Mouse (Mus musculus) fibroblast of lung, adult 2 months (primary cell): Measurements from ENCODE around the gene Cyb5d1.

Experiments used
- DNase-seq: peaks from one replicate; pipeline ENCODE4 v3.0.0-alpha.2; 2011; ENCODE audit warnings: low read depth

The Cyb5d1 gene

GRCm38 (mm10) chr11:69395235-69395633, at the start of gene Cyb5d1, which contains the start of gene Naa38:
Gene Cyb5d1 (minus strand): TSS chr11:69395631.
Gene Naa38 (plus strand): TSS chr11:69395487.
- peak; percentile 87 for DNase-seq

GRCm38 (mm10) chr11:69443328-69443727, 47.9 kb upstream of the Cyb5d1 start:
- DNase-seq = peak; percentile 13

- DNase-seq = no peak
Measured at GRCm38 (mm10) chr11:69437291-69437690, 41.9 kb upstream of the Cyb5d1 start.

GRCm38 (mm10) chr11:69433189-69433588, 37.8 kb upstream of the Cyb5d1 start:
- DNase-seq = no peak

- no peak for DNase-seq
Measured at GRCm38 (mm10) chr11:69432640-69432982, 37.2 kb upstream of the Cyb5d1 start.

- no peak for DNase-seq
Measured at GRCm38 (mm10) chr11:69431829-69432639, 36.6 kb upstream of the Cyb5d1 start.

GRCm38 (mm10) chr11:69430631-69431030, 35.2 kb upstream of the Cyb5d1 start:
- no peak for DNase-seq

- DNase-seq = no peak
Measured at GRCm38 (mm10) chr11:69429313-69429712, 33.9 kb upstream of the Cyb5d1 start.

GRCm38 (mm10) chr11:69428751-69429150, 33.3 kb upstream of the Cyb5d1 start:
- no peak for DNase-seq

- DNase-seq = no peak
Measured at GRCm38 (mm10) chr11:69426246-69426645, 30.8 kb upstream of the Cyb5d1 start.

GRCm38 (mm10) chr11:69423885-69424284, 28.5 kb upstream of the Cyb5d1 start:
- no peak for DNase-seq

- no peak for DNase-seq
Measured at GRCm38 (mm10) chr11:69422842-69423241, 27.4 kb upstream of the Cyb5d1 start.

GRCm38 (mm10) chr11:69421131-69421977, 25.9 kb upstream of the Cyb5d1 start:
- no peak for DNase-seq

- no peak for DNase-seq
Measured at GRCm38 (mm10) chr11:69420554-69421000, 25.1 kb upstream of the Cyb5d1 start.

GRCm38 (mm10) chr11:69419813-69420553, 24.6 kb upstream of the Cyb5d1 start:
- no peak for DNase-seq

- DNase-seq = no peak
Measured at GRCm38 (mm10) chr11:69419443-69419812, 24.0 kb upstream of the Cyb5d1 start.

- DNase-seq = peak; percentile 99
Measured at GRCm38 (mm10) chr11:69418481-69419442, 23.3 kb upstream of the Cyb5d1 start.

GRCm38 (mm10) chr11:69417449-69418384, 22.3 kb upstream of the Cyb5d1 start:
- peak; percentile 90 for DNase-seq

- no peak for DNase-seq
Measured at GRCm38 (mm10) chr11:69416921-69417448, 21.6 kb upstream of the Cyb5d1 start.

GRCm38 (mm10) chr11:69416509-69416908, 21.1 kb upstream of the Cyb5d1 start:
- DNase-seq = no peak
